Mouse (Mus musculus): ENCODE measurements around the gene Itfg2. TPM values are rescaled to one million over a fixed set of nuclear protein-coding genes. Genes with fewer than 3 reads are reported as not detected.
"Not testable (repeated sequence)": the region's sequence is repeated elsewhere in the genome, so short reads cannot be mapped to it uniquely, and the experiment has no call there.

Itfg2 gene
- polyA plus RNA-seq, 1 experiment from 2014 or later = 35.9 TPM

GRCm38 (mm10) chr6:128404708-128405107 is 20.0 kb downstream of the Itfg2 start:
- Histone ChIP-seq H3K36me3 (peaks cover 40% of the 10 kb centered on the region), H3K4me1 (peaks cover 23% of the 10 kb centered on the region), H3K9ac (no peak overlapping the region), H3K27ac (no peak overlapping the region), H3K27me3 (no peaks in the 10 kb centered on the region), H3K9me3 (replicated peaks) (no peaks in the 10 kb centered on the region), H3K4me2 (no peak overlapping the region), H3K4me3 (replicated peaks) (no peak overlapping the region)
- WGBS = 60% methylated on average over 5 of the region's 5 CpGs
- ATAC-seq (replicated peaks; ENCODE audit: low FRiP score) = no peak

- no peaks in the 10 kb centered on the region for H3K27me3 ChIP-seq
- peak overlapping the region; percentile 40 for H3K9ac ChIP-seq
- peaks cover 39% of the 10 kb centered on the region for H3K4me1 ChIP-seq
- H3K27ac ChIP-seq = peak overlapping the region; percentile 86
- H3K9me3 ChIP-seq (replicated peaks) = no peaks in the 10 kb centered on the region
- peak overlapping the region; percentile 41 for H3K4me3 ChIP-seq (replicated peaks)
- peak; percentile 86 for ATAC-seq (replicated peaks; ENCODE audit: low FRiP score)
- WGBS = 26% methylated on average over 21 of the region's 21 CpGs
- peak overlapping the region; percentile 63 for H3K4me2 ChIP-seq
- H3K36me3 ChIP-seq = no peaks in the 10 kb centered on the region; the same call in 1 of the 2 replicates
Measured at GRCm38 (mm10) chr6:128399421-128400185, 25.1 kb downstream of the Itfg2 start.

GRCm38 (mm10) chr6:128398996-128399395 is 25.7 kb downstream of the Itfg2 start, which contains the start of gene Nrip2:
Nrip2 (plus strand) TSS chr6:128399296.
- peak within 1 kb of the TSS; percentile 40 for H3K9ac ChIP-seq

GRCm38 (mm10) chr6:128397574-128398261 is 27.0 kb downstream of the Itfg2 start:
- no peaks in the 10 kb centered on the region for H3K36me3 ChIP-seq
- no peak overlapping the region for H3K4me3 ChIP-seq (replicated peaks)
- no peaks in the 10 kb centered on the region for H3K27me3 ChIP-seq
- peak; percentile 41; the same call in 1 of the 2 replicates for ATAC-seq (replicated peaks; ENCODE audit: low FRiP score)
- H3K4me1 ChIP-seq = peaks cover 39% of the 10 kb centered on the region
- 72% methylated on average over 7 of the region's 7 CpGs for WGBS
- peak overlapping the region; percentile 74 for H3K27ac ChIP-seq
- H3K9me3 ChIP-seq (replicated peaks) = no peaks in the 10 kb centered on the region
- H3K9ac ChIP-seq = no peak overlapping the region
- no peak overlapping the region for H3K4me2 ChIP-seq

More at GRCm38 (mm10) chr6:128398996-128399395, 25.7 kb downstream of the Itfg2 start, which contains the start of gene Nrip2:
- Histone ChIP-seq H3K36me3 (no peaks in the 10 kb centered on the region), H3K4me3 (replicated peaks) (peak within 1 kb of the TSS; percentile 41), H3K27ac (peak within 1 kb of the TSS; percentile 86), H3K4me1 (peaks cover 39% of the 10 kb centered on the region), H3K4me2 (peak within 1 kb of the TSS; percentile 63), H3K27me3 (no peaks in the 10 kb centered on the region), H3K9me3 (replicated peaks) (no peaks in the 10 kb centered on the region)
- 54% methylated on average over 3 of the region's 3 CpGs for WGBS
- no peak for ATAC-seq (replicated peaks; ENCODE audit: low FRiP score)

DNA sequence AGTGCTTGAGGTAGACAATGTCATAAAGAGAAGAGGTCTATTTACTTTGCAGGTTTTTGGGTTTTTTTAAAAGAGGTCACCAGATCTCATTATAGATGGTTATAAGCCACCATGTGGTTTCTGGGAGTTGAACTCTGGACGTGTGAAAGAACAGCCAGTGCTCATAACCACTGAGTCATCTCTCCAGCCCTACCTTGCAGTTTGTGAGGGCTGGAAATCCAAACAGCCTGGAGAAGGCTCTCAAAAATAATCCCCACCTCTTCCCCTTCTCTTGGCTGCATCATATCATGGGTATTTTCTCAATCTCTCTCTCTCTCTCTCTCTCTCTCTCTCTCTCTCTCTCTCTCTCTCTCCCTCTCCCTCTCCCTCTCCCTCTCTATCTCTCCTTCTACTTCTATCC is 34.0 kb downstream of the Itfg2 start:
- Histone ChIP-seq H3K4me2 (no peak overlapping the region), H3K27ac (no peak overlapping the region), H3K4me3 (replicated peaks) (no peak overlapping the region), H3K36me3 (no peaks in the 10 kb centered on the region), H3K4me1 (no peaks in the 10 kb centered on the region), H3K27me3 (no peaks in the 10 kb centered on the region), H3K9ac (no peak overlapping the region), H3K9me3 (replicated peaks) (no peaks in the 10 kb centered on the region)
- WGBS = 69% methylated on average over 1 of the region's 1 CpGs
- no peak for ATAC-seq (replicated peaks; ENCODE audit: low FRiP score)

DNA sequence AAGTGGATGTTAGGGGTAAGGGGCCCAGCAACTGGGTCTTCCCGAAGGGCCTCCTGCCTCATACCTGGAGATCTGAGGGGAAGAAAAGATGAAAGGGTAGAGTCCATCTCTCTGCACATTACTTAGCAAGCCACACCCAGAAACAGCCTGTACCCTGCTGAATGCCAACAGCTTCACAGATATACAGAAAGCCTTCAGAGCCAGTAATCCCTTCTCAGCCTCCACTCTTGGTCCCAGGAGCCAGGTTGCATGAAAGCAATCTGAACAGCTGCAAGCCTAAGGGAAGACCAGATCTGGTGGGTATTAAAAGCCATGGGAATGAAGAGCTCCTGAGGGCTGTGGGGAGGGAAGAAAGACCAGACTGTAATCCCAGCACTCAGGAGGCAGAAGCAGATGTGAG is 35.5 kb downstream of the Itfg2 start:
- Histone ChIP-seq H3K36me3 (no peaks in the 10 kb centered on the region), H3K9me3 (replicated peaks) (no peaks in the 10 kb centered on the region), H3K27me3 (no peaks in the 10 kb centered on the region), H3K9ac (no peak overlapping the region), H3K4me3 (replicated peaks) (no peak overlapping the region), H3K4me1 (no peaks in the 10 kb centered on the region), H3K27ac (no peak overlapping the region), H3K4me2 (no peak overlapping the region)
- 86% methylated on average over 1 of the region's 1 CpGs for WGBS
- ATAC-seq (replicated peaks; ENCODE audit: low FRiP score) = no peak

GRCm38 (mm10) chr6:128385026-128385425 is 39.7 kb downstream of the Itfg2 start:
- H3K27ac ChIP-seq = no peak overlapping the region
- no peaks in the 10 kb centered on the region for H3K27me3 ChIP-seq
- H3K4me1 ChIP-seq = no peaks in the 10 kb centered on the region
- 57% methylated on average over 1 of the region's 1 CpGs for WGBS
- H3K4me2 ChIP-seq = no peak overlapping the region
- H3K9me3 ChIP-seq (replicated peaks) = no peaks in the 10 kb centered on the region
- no peak overlapping the region for H3K9ac ChIP-seq
- no peaks in the 10 kb centered on the region for H3K36me3 ChIP-seq
- no peak overlapping the region for H3K4me3 ChIP-seq (replicated peaks)
- no peak for ATAC-seq (replicated peaks; ENCODE audit: low FRiP score)

GRCm38 (mm10) chr6:128383752-128384151 is 41.0 kb downstream of the Itfg2 start:
- no peaks in the 10 kb centered on the region for H3K27me3 ChIP-seq
- no peak overlapping the region for H3K27ac ChIP-seq
- H3K9me3 ChIP-seq (replicated peaks) = no peaks in the 10 kb centered on the region
- no peaks in the 10 kb centered on the region for H3K36me3 ChIP-seq
- WGBS = 60% methylated on average over 7 of the region's 7 CpGs
- no peaks in the 10 kb centered on the region for H3K4me1 ChIP-seq
- H3K4me2 ChIP-seq = no peak overlapping the region
- no peak for ATAC-seq (replicated peaks; ENCODE audit: low FRiP score)
- no peak overlapping the region for H3K4me3 ChIP-seq (replicated peaks)
- no peak overlapping the region for H3K9ac ChIP-seq

- Histone ChIP-seq H3K4me2 (no peak overlapping the region), H3K9ac (no peak overlapping the region), H3K4me1 (no peaks in the 10 kb centered on the region), H3K4me3 (replicated peaks) (no peak overlapping the region), H3K27ac (no peak overlapping the region), H3K36me3 (peaks cover 9% of the 10 kb centered on the region), H3K27me3 (no peaks in the 10 kb centered on the region), H3K9me3 (replicated peaks) (no peaks in the 10 kb centered on the region)
- ATAC-seq (replicated peaks; ENCODE audit: low FRiP score) = no peak
- 74% methylated on average over 3 of the region's 3 CpGs for WGBS
Measured at GRCm38 (mm10) chr6:128381254-128381653, 43.5 kb downstream of the Itfg2 start.

- not testable (repeated sequence) for H3K9me3 ChIP-seq (replicated peaks); H3K9ac ChIP-seq; H3K27ac ChIP-seq; H3K27me3 ChIP-seq; H3K4me2 ChIP-seq; H3K4me1 ChIP-seq; H3K4me3 ChIP-seq (replicated peaks); ATAC-seq (replicated peaks; ENCODE audit: low FRiP score)
- WGBS = 72% methylated on average over 1 of the region's 1 CpGs
- peaks cover 12% of the 10 kb centered on the region for H3K36me3 ChIP-seq
Measured at GRCm38 (mm10) chr6:128380594-128381167, 44.0 kb downstream of the Itfg2 start.

GRCm38 (mm10) chr6:128379636-128380035 is 45.1 kb downstream of the Itfg2 start:
- no peak overlapping the region for H3K4me2 ChIP-seq

More at GRCm38 (mm10) chr6:128379636-128380035, 45.1 kb downstream of the Itfg2 start:
- H3K4me3 ChIP-seq (replicated peaks) = no peak overlapping the region
- no peaks in the 10 kb centered on the region for H3K9me3 ChIP-seq (replicated peaks)
- H3K27me3 ChIP-seq = no peaks in the 10 kb centered on the region
- H3K27ac ChIP-seq = no peak overlapping the region
- peaks cover 18% of the 10 kb centered on the region for H3K36me3 ChIP-seq
- no peak for ATAC-seq (replicated peaks; ENCODE audit: low FRiP score)
- 82% methylated on average over 16 of the region's 16 CpGs for WGBS
- H3K9ac ChIP-seq = no peak overlapping the region
- H3K4me1 ChIP-seq = peaks cover 6% of the 10 kb centered on the region; the same call in 1 of the 2 replicates

Measured in kidney, embryonic 15.5 days (tissue).